Mouse (Mus musculus) G1E (cell line): ENCODE data around the gene Pknox2. TPM values are rescaled to one million over a fixed set of nuclear protein-coding genes. Genes with fewer than 3 reads are reported as not detected.

Source experiments
- ATAC-seq: 2 replicates; pipeline ENCODE4 v1.8.0; 2016; ENCODE audit warnings: mild to moderate bottlenecking; ENCODE audit not compliant: insufficient number of reproducible peaks, poor library complexity, low FRiP score, severe bottlenecking; ENCODE audit errors: extremely low read depth
- DNase-seq: peaks from one replicate; pipeline ENCODE4 v3.0.0; 2012; ENCODE audit warnings: low spot score
- H3K27me3 ChIP-seq: 2 replicates; pipeline ENCODE4 v1.6.1; 2012; ENCODE audit warnings: mild to moderate bottlenecking, low read length, inconsistent platforms; ENCODE audit not compliant: insufficient read depth
- H3K36me3 ChIP-seq: replicated peaks from 2 replicates; pipeline ENCODE3; 2012; ENCODE audit warnings: mild to moderate bottlenecking, inconsistent platforms
- H3K4me1 ChIP-seq: 2 replicates; pipeline ENCODE4 v1.6.1; 2012; ENCODE audit warnings: low read depth, low read length, inconsistent platforms, mixed read lengths; ENCODE audit not compliant: insufficient read depth
- H3K4me3 ChIP-seq: 2 replicates; pipeline ENCODE4 v1.5.1; 2012; ENCODE audit warnings: low read depth, mild to moderate bottlenecking, inconsistent platforms, low read length, moderate library complexity, mixed read lengths
- H3K9me3 ChIP-seq: replicated peaks from 2 replicates; pipeline ENCODE4 v1.6.1; 2012; ENCODE audit warnings: inconsistent platforms
- CTCF ChIP-seq: IDR thresholded peaks from 2 replicates; pipeline ENCODE4 v1.5.1; 2012; ENCODE audit warnings: low read depth, low read length, inconsistent platforms, mixed read lengths
- GATA1 ChIP-seq: IDR thresholded peaks from 2 replicates; pipeline ENCODE4 v1.6.1; 2012; ENCODE audit warnings: borderline replicate concordance, low read length, inconsistent platforms, mixed read lengths
- GATA2 ChIP-seq: IDR thresholded peaks from 2 replicates; pipeline ENCODE4 v1.6.1; 2012; ENCODE audit warnings: low read depth, low read length, inconsistent platforms, borderline replicate concordance
- POLR2AphosphoS5 ChIP-seq: IDR thresholded peaks from 2 replicates; pipeline ENCODE4 v1.6.1; 2012; ENCODE audit warnings: low read depth, low read length, inconsistent platforms; ENCODE audit not compliant: insufficient replicate concordance
- TAL1 ChIP-seq: conservative IDR thresholded peaks from 2 replicates; pipeline ENCODE4 v1.6.1; 2012; ENCODE audit warnings: low read depth, low read length, inconsistent platforms, mixed read lengths
- polyA plus RNA-seq: library from polyadenylated mRNA; stranded (reverse); fragments of >175 nt; gene quantifications from 2 replicates; pipeline ENCODE4 v1.2.3, GENCODE M21; 2012
- total RNA-seq, 2 experiments: library from RNA; stranded (forward) in 1 of 2; stranded (reverse) in 1 of 2; fragments of 200-1000 nt in 1 of 2; fragments of >200 nt in 1 of 2; fragmentation: Nextera tagmentation in 1 of 2; gene quantifications; 2 replicates each; pipeline ENCODE4 v1.2.3; 2014 to 2017

Pknox2 gene
- total and polyA plus RNA-seq, 3 experiments, result 0.27 to 1.4 TPM; not detected in 1

DNA sequence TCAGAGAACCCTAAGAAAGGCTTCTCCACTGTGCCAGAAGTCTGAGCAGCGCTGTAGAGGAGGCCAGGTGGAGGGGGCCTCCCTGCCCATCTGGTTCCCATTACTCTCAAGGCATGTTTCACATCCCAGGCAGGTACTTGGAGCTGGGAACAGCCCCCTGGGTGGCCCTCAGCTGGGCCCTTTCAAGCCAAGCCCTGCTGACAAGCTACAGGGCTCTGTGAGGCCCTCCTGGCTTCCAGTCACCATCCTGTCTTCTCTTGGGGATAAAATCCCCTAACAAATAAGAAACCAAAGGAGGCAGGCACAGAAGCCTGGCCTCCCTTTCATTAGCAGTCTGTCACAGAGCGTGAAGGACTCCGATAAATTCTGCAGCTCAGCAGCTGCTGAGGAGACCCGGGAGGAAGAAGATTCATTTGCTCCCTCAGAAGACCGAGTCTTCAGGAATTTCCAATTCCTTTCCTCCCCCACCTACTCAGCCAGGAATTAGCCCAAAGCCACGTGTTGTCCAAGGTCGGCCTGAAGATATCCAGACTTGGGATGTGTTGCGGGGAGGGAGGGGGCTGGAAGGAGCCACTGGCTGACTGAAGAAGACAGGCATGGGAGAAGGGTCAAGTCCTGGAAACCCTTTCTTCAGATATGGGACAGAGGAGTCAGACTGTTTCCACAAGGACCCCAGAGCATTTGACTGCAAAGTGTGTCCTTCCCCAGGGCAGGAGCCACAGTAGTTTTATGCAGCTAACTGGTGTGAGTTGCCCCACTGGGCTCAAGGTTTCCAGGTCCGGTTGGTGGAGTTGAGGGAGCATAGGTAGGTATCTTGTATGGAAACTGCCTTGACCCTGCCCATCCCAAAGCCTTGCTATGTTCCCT lies 116.6 kb downstream of the Pknox2 start:
- no peaks in the 10 kb centered on the region for H3K9me3 ChIP-seq
- no peak overlapping the region for H3K4me3 ChIP-seq
- DNase-seq (no peak), ATAC-seq (no peak)
- H3K36me3 ChIP-seq, result no peaks in the 10 kb centered on the region
- H3K27me3 ChIP-seq, result no peaks in the 10 kb centered on the region
- no peaks in the 10 kb centered on the region for H3K4me1 ChIP-seq
- TF ChIP-seq TAL1 (no peak), GATA1 (no peak), GATA2 (no peak), POLR2AphosphoS5 (no peak), CTCF (no peak)

DNA sequence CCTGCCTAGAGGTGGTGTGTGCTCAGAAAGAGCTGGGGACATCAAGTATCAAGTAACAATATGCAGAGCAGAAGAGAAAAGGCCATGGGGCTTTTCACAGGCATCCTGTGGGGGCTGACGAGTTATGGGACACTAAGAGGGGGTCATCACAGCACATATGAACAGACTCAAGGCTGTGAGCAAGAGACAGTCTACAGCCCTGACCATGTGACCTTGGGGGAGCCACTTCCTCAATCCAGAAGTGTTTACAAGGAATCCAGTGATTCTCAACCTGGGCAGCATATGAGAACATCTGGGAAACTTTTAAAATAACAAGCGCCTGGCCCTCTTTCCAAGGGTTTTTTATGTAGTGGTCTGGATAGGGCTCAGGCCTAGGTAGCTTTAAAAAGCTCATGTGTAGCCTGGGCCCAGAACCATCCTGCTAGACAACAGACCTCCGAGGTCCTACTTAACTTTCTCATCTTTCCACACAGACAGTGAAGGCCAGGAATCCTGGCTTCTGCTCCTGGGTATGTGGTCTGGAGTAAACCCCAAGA lies 117.3 kb downstream of the Pknox2 start:
- Histone ChIP-seq H3K27me3 (no peaks in the 10 kb centered on the region), H3K36me3 (no peaks in the 10 kb centered on the region), H3K4me3 (no peak overlapping the region), H3K9me3 (no peaks in the 10 kb centered on the region), H3K4me1 (no peaks in the 10 kb centered on the region)
- no peak for DNase-seq
- no peak for ATAC-seq
- TF ChIP-seq TAL1, result no peak
- TF ChIP-seq CTCF, result no peak
- no peak for TF ChIP-seq GATA2
- TF ChIP-seq GATA1, result no peak
- TF ChIP-seq POLR2AphosphoS5, result no peak

GRCm38 (mm10) chr9:37027825-37028575 lies 119.2 kb downstream of the Pknox2 start:
- no peaks in the 10 kb centered on the region for H3K4me1 ChIP-seq
- no peaks in the 10 kb centered on the region for H3K27me3 ChIP-seq
- H3K36me3 ChIP-seq, result no peaks in the 10 kb centered on the region
- ATAC-seq, result no peak
- DNase-seq, result no peak
- no peaks in the 10 kb centered on the region for H3K9me3 ChIP-seq
- no peak overlapping the region for H3K4me3 ChIP-seq
- no peak for TF ChIP-seq TAL1
- TF ChIP-seq CTCF, result no peak
- no peak for TF ChIP-seq GATA1
- no peak for TF ChIP-seq GATA2
- no peak for TF ChIP-seq POLR2AphosphoS5

- TF ChIP-seq TAL1 (no peak), POLR2AphosphoS5 (no peak), GATA1 (no peak), GATA2 (no peak), CTCF (no peak)
- no peak for ATAC-seq
- H3K27me3 ChIP-seq, result no peaks in the 10 kb centered on the region
- DNase-seq, result no peak
- no peak overlapping the region for H3K4me3 ChIP-seq
- no peaks in the 10 kb centered on the region for H3K9me3 ChIP-seq
- H3K4me1 ChIP-seq, result no peaks in the 10 kb centered on the region
- no peaks in the 10 kb centered on the region for H3K36me3 ChIP-seq
Observed at GRCm38 (mm10) chr9:37025913-37026312, 121.3 kb downstream of the Pknox2 start.

DNA sequence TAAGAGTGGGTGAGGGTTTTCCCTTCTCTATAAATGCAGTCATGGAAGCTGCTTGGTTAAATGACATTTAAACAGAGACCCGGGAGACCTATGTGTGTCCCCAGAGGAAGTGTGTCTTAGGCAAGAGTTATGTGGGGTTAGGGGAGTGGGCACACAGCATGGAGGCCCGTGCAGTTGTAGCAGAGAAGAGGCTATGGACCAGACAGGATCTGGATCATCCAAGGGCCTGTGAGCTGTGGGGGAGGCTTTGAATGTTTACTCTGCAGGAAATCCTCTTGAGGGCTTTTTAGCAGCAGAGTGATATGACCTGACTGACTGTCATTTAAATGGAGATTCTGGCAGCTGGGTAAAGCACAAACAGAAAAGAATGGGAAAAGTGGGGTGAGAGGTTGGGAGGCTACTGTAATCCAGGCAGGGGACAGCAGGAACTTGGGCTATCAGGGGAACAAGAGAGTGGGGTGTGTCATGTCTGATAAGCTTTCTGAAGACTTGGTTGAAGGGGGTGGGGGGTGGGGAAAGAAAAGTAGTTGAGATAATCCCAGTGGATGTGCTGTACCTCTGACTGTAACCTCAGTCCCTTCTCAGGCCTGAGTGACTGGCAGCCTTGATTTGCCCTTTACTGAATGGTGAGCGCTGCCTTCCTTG lies 125.5 kb downstream of the Pknox2 start:
- ATAC-seq (no peak), DNase-seq (no peak)
- Histone ChIP-seq H3K4me3 (no peak overlapping the region), H3K36me3 (no peaks in the 10 kb centered on the region), H3K4me1 (no peaks in the 10 kb centered on the region), H3K9me3 (no peaks in the 10 kb centered on the region), H3K27me3 (no peaks in the 10 kb centered on the region)
- TF ChIP-seq GATA2 (no peak), POLR2AphosphoS5 (no peak), GATA1 (no peak), TAL1 (no peak)
